Mouse (Mus musculus): Measurements from ENCODE around the gene Pik3c2a.

DNA sequence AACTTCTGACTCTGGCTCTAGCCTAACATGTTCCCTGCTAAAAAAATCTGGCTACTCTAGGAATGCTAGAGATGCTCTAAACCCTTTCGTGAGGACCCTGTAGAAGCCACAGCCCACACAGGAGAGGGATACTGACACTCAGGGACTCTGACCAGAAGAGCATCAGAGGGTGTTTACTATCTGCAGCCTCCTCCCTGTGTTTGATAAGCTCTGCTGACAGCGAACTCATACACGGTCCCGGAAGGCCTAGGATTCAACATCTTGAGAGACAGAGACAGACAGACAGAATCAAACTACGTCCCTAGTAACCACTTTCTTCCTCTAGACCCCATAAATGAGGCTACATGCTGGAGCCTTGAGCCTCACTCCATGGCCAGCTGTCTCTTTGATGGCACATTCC is 155.3 kb downstream of the Pik3c2a start:
- no peak for TF ChIP-seq CTCF (IDR thresholded peaks at IDR 0.05; ENCODE audit: low read depth)
- no peak for TF ChIP-seq EP300 (IDR thresholded peaks at IDR 0.05; ENCODE audit: low read depth)
